Mouse (Mus musculus) bone marrow, adult 2 months (tissue): ENCODE measurements around the gene Usp54. TPM values are rescaled to one million over a fixed set of nuclear protein-coding genes. Genes with fewer than 3 reads are reported as not detected.
A peak's percentile ranks its signal among the peaks of the same experiment; 100 is the strongest.

Source experiments
- H3K27ac ChIP-seq: fragments of 200-500 bp; 2 replicates; pipeline ENCODE4 v1.5.1; 2012; ENCODE audit warnings: low read depth, mild to moderate bottlenecking, control low read depth, inconsistent platforms, low read length; ENCODE audit not compliant: control insufficient read depth, poor library complexity, insufficient read depth
- H3K4me1 ChIP-seq: fragments of 200-500 bp; 2 replicates; pipeline ENCODE4 v1.6.1; 2011; ENCODE audit warnings: low read length; ENCODE audit not compliant: control insufficient read depth, insufficient read depth
- H3K4me3 ChIP-seq: fragments of 200-500 bp; replicated peaks from 2 replicates; pipeline ENCODE3; 2011; ENCODE audit warnings: mild to moderate bottlenecking, low read depth, low read length, control low read depth; ENCODE audit not compliant: control insufficient read depth
- CTCF ChIP-seq: fragments of 200-500 bp; IDR thresholded peaks from 2 replicates; pipeline ENCODE4 v1.5.1; 2011; ENCODE audit warnings: low read length, control low read depth; ENCODE audit not compliant: control insufficient read depth, insufficient read depth
- POLR2A ChIP-seq: fragments of 200-500 bp; IDR thresholded peaks from 2 replicates; pipeline ENCODE4 v1.6.1; 2011; ENCODE audit warnings: low read depth, mild to moderate bottlenecking, control low read depth, low read length, borderline replicate concordance; ENCODE audit not compliant: control insufficient read depth
- WGBS: fragments of 180-500 bp; shearing (Covaris S2); methylation state at CpG from one replicate; pipeline ENCODE4 v1.1.7; 2018; 5-methylcytosine and 5-hydroxymethylcytosine counted together
- polyA plus RNA-seq: library from polyadenylated mRNA; stranded (reverse); fragments of >200 nt; gene quantifications from 2 replicates; pipeline ENCODE4 v1.2.4, GENCODE M21; 2011; ENCODE audit warnings: low replicate concordance; ENCODE audit not compliant: missing spikeins, insufficient read depth, insufficient read length

The Usp54 gene
- polyA plus RNA-seq, 1 experiment: 6.4 TPM

GRCm38 (mm10) chr14:20550136-20550535, 90.7 kb downstream of the Usp54 start:
- 82% methylated on average over 2 of the region's 2 CpGs for WGBS
- H3K4me3 ChIP-seq: no peak overlapping the region
- TF ChIP-seq POLR2A (no peak), CTCF (no peak)
- H3K4me1 ChIP-seq: no peaks in the 10 kb centered on the region; the same call in 1 of the 2 replicates
- no peak overlapping the region for H3K27ac ChIP-seq

- WGBS: under 1% methylated on average over 28 of the region's 29 CpGs
- TF ChIP-seq POLR2A: peak; percentile 37; the same call in 1 of the 2 replicates
- no peak for TF ChIP-seq CTCF
- Histone ChIP-seq H3K4me3 (peak within 1 kb of the TSS; percentile 98), H3K27ac (peak within 1 kb of the TSS; percentile 100), H3K4me1 (peaks cover 3% of the 10 kb centered on the region; the same call in 1 of the 2 replicates)
Observed at GRCm38 (mm10) chr14:20546415-20546814, 94.4 kb downstream of the Usp54 start, which contains the start of gene Ppp3cb. Gene Ppp3cb, minus strand, starts transcription at chr14:20546573.

GRCm38 (mm10) chr14:20545529-20546331, 95.1 kb downstream of the Usp54 start:
- TF ChIP-seq POLR2A (peak; percentile 97), CTCF (no peak)
- WGBS: under 1% methylated on average over 67 of the region's 67 CpGs
- Histone ChIP-seq H3K4me1 (peaks cover 3% of the 10 kb centered on the region; the same call in 1 of the 2 replicates), H3K4me3 (peak overlapping the region; percentile 98), H3K27ac (peak overlapping the region; percentile 100)

GRCm38 (mm10) chr14:20544467-20545411, 96.1 kb downstream of the Usp54 start:
- Histone ChIP-seq H3K4me1 (peaks cover 3% of the 10 kb centered on the region; the same call in 1 of the 2 replicates), H3K27ac (peak overlapping the region; percentile 34; the same call in 1 of the 2 replicates), H3K4me3 (peak overlapping the region; percentile 98)
- TF ChIP-seq POLR2A (no peak), CTCF (no peak)
- 33% methylated on average over 7 of the region's 7 CpGs for WGBS

- Histone ChIP-seq H3K4me3 (no peak overlapping the region), H3K4me1 (no peaks in the 10 kb centered on the region), H3K27ac (no peak overlapping the region)
- no peak for TF ChIP-seq CTCF
- WGBS: 66% methylated on average over 4 of the region's 4 CpGs
Observed at GRCm38 (mm10) chr14:20529643-20530042, 111.2 kb downstream of the Usp54 start.

- Histone ChIP-seq H3K27ac (no peak overlapping the region), H3K4me3 (no peak overlapping the region), H3K4me1 (no peaks in the 10 kb centered on the region)
- 97% methylated on average over 2 of the region's 2 CpGs for WGBS
- no peak for TF ChIP-seq CTCF
- TF ChIP-seq POLR2A: no peak
Observed at GRCm38 (mm10) chr14:20520179-20520578, 120.7 kb downstream of the Usp54 start.

GRCm38 (mm10) chr14:20508424-20508823, 132.4 kb downstream of the Usp54 start:
- Histone ChIP-seq H3K27ac (peak overlapping the region; percentile 44; the same call in 1 of the 2 replicates), H3K4me1 (peaks cover 2% of the 10 kb centered on the region; the same call in 1 of the 2 replicates), H3K4me3 (no peak overlapping the region)
- TF ChIP-seq POLR2A: no peak
- no peak for TF ChIP-seq CTCF
- 56% methylated on average over 2 of the region's 2 CpGs for WGBS

- 83% methylated on average over 10 of the region's 10 CpGs for WGBS
- Histone ChIP-seq H3K4me3 (no peak overlapping the region), H3K4me1 (no peaks in the 10 kb centered on the region; the same call in 1 of the 2 replicates), H3K27ac (no peak overlapping the region)
- TF ChIP-seq POLR2A (no peak), CTCF (no peak)
Observed at GRCm38 (mm10) chr14:20502966-20503365, 137.9 kb downstream of the Usp54 start.
